Mouse (Mus musculus) naive thymus-derived CD4-positive, alpha-beta T cell, adult 2 months (primary cell): ENCODE measurements around the gene Olfr350.

Source experiments
- DNase-seq: peaks from one replicate; pipeline ENCODE4 v3.0.0-alpha.2; 2011; ENCODE audit warnings: low read depth

Olfr350 gene

DNA sequence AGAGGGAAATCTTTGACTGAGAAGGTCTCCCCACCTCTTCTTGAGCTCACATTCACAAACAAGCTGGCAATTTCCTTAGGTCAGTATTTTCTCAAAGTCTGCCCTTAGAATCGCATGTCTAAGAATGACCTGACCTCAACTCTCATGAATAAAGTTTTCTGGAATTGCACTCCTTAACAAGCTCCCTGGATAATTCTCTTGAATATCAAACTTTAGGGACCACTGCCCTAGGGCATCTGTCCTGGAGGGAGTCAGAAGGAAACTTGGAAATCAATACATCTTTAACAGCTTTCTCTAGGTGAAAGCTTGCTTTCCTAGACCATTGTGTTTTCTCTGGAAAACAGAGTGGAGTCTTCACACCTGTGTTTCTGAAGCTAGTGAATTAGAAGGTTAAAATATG lies at the start of gene Olfr350:
Olfr350 (plus strand) TSS at position 301 of the 400 bp plus-strand sequence.
- no peak for DNase-seq

DNA sequence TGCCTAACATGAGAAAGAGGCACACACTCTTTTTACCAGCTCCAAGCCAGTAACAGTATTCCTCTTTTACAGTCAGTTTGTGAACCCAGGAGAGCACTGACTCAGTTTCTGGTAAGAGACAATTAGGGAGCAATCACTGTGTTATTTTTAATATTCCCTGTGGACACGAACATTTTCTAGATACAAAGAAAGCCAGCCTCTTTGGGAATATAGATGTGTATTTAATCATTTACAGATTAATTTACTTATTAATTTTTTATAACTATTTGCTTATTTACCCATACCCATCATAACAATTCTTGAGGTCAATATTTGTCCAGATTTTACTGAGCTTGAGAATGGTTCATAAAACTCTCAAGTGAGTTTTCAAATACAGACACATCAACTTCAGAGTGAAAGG lies 29.2 kb upstream of the Olfr350 start, which contains the start of gene Olfr3:
Olfr3 (minus strand) TSS at position 101 of the 400 bp plus-strand sequence.
- no peak for DNase-seq

DNA sequence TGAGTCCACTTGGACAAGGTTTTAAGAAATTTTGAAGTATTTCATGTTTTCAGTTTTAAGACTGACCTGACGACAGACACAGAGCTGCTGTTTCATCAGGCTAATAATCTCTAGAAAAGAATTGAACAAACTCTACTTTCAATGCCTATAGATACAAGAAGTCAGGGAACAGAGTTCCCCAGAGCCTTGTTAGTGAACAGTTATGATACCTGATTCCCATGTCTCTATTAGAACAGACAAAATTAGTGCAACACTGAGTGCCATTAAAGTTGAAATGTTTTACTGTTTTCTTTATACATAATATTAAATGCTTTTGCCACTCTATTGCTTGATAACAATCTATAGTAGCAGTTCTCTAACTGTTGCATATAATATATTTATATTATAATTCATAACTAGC lies 16.4 kb downstream of the Olfr350 start, which contains the start of gene Olfr351:
Olfr351 (minus strand) TSS at position 101 of the 400 bp plus-strand sequence.
- DNase-seq: no peak

DNA sequence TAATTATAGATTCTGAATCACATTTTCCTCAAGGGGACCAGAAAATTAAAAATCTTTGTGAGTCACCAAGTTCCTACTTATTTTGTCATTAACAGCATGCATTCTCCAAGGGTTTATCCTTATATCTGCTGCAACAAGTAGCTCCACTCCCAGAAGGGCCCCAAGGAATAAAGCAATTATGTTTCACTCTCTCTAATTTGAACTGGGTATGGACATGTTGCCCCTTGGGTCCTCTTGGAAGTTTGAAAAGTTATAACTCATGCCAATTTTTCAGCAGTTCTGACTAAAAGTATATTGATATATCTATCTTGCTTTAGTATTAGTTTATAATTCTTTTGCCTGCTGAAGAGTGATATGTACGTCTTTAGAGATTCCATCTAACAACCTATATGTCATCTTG lies 22.1 kb downstream of the Olfr350 start, which contains the start of gene Olfr352:
Olfr352 (plus strand) TSS at position 301 of the 400 bp plus-strand sequence.
- no peak for DNase-seq

DNA sequence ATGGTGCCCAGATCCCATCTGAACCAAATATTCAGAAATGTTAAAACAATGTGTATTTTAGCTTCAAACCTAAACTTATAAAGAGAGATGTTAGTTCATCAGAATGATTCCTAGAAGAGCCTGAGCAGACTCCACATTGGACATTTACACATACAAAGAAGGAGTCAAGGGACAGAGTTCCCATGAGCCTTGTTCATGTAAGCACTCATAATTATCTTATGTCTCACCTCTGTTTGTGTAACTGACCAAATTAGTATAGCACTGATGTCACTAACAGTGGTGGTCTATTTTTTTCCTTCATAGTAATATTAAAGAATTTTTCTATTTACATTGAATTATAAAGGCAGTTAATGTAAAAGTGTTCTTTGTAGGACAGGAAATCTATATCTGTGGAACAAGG lies 46.7 kb downstream of the Olfr350 start, which contains the start of gene Olfr353:
Olfr353 (minus strand) TSS at position 101 of the 400 bp plus-strand sequence.
- DNase-seq: no peak

DNA sequence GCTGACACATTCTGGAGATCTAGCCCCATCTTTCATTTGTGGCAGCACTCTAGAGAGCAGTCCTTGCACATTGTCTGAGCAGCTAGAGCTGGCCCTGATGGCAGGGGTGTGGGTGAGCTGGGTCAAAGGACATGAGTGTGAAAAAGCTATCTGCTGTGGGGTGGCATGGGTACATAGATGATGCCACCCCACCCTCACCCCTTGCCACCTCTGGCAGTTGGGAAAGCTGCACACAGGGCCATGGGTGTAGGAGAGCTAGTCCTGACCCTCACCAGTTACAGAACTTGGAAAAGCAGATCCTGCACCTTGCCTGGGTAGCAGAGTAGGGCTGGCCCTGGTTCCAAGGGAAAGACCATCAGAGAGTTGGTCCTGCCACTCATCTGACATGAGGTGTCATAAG lies 51.0 kb downstream of the Olfr350 start:
- no peak for DNase-seq
